Mouse (Mus musculus): Measurements from ENCODE around the gene Gpsm1.
"Not testable (repeated sequence)": the region's sequence is repeated elsewhere in the genome, so short reads cannot be mapped to it uniquely, and the experiment has no call there.

Gpsm1 gene

GRCm38 (mm10) chr2:26367911-26368310 is 52.6 kb downstream of the Gpsm1 start:
- no peak for DNase-seq (ENCODE audit: low read depth, low spot score)

- DNase-seq (ENCODE audit: low read depth, low spot score): no peak
These were observed 53.3 kb downstream of the Gpsm1 start for GRCm38 (mm10) chr2:26368572-26368971.

GRCm38 (mm10) chr2:26372396-26372795 is 57.1 kb downstream of the Gpsm1 start:
- DNase-seq (ENCODE audit: low read depth, low spot score): no peak

- DNase-seq (ENCODE audit: low read depth, low spot score): peak; percentile 57
These were observed 64.9 kb downstream of the Gpsm1 start, which contains the start of gene Snapc4 for GRCm38 (mm10) chr2:26380131-26380771. TSS of gene Snapc4 (minus strand) at chr2:26380653.

- DNase-seq (ENCODE audit: low read depth, low spot score): not testable (repeated sequence)
These were observed 65.6 kb downstream of the Gpsm1 start for GRCm38 (mm10) chr2:26380871-26381270.

- no peak for DNase-seq (ENCODE audit: low read depth, low spot score)
These were observed 72.4 kb downstream of the Gpsm1 start for GRCm38 (mm10) chr2:26387713-26388112.

- no peak for DNase-seq (ENCODE audit: low read depth, low spot score)
These were observed 73.4 kb downstream of the Gpsm1 start for GRCm38 (mm10) chr2:26388682-26389153.

- peak; percentile 61 for DNase-seq (ENCODE audit: low read depth, low spot score)
These were observed 73.9 kb downstream of the Gpsm1 start, which contains the start of the genes Entr1 and Pmpca for GRCm38 (mm10) chr2:26389154-26389690. TSS of gene Entr1 (minus strand) at chr2:26389316. TSS of gene Pmpca (plus strand) at chr2:26389339.

- DNase-seq (ENCODE audit: low read depth, low spot score): no peak
These were observed 75.6 kb downstream of the Gpsm1 start for GRCm38 (mm10) chr2:26390954-26391353.

DNA sequence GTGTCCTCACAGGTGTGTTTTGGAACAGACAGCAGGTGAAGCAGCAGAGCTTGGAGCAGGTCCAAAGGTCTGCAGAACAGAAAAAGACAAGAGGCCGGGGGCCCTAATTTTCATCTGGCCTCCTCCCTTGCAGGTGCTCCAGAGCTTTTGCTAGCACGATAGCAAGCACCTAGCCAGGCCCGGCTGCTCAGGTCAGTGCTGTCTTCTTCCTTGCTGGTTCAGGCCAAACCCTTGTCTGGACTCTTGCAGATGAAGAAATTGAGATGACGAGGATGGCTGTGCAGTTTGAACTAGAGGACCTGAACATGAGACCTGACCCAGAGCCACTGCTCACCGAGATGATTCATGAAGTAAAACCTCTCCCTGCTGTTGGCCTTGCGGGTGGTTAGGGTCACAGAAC is 76.3 kb downstream of the Gpsm1 start:
- DNase-seq (ENCODE audit: low read depth, low spot score): no peak

Data from skeletal muscle tissue, adult 2 months (tissue).